Mouse (Mus musculus) left cerebral cortex, postnatal 10 days (tissue): ENCODE measurements at regions not wholly inside any gene's neighbourhood (a gene's known extent, or its start where the extent isn't known, plus 50 kb on each side); places are given as distances from the start of the nearest gene placed in this dataset.

Experiments used
- DNase-seq, 2 experiments: peaks; one replicate each; pipeline ENCODE4 v3.0.0; 2021 to 2022; ENCODE audit warnings: low spot score in 2 of 2, mixed read lengths in 1 of 2; ENCODE audit errors: extremely low spot score in 1 of 2
- intact Hi-C: fragments of 180-260 bp; cut with DNase I; formaldehyde crosslinking; loops from one replicate; pipeline ENCODE4 v1.15.1; 2025

GRCm38 (mm10) chr6:126245431-126245830 is 78.7 kb upstream of the Ntf3 start:
- intact Hi-C loops: no loop called here
- DNase-seq: no peak

GRCm38 (mm10) chr6:126242299-126242698 is 75.6 kb upstream of the Ntf3 start:
- intact Hi-C loops: no loop called here
- no peak for DNase-seq

- DNase-seq: no peak
- intact Hi-C loops: no loop called here
Measured at GRCm38 (mm10) chr6:126240256-126240655, 73.5 kb upstream of the Ntf3 start.
